Mouse (Mus musculus): ENCODE results near the gene Polr2b. TPM values are rescaled to one million over a fixed set of nuclear protein-coding genes. Genes with fewer than 3 reads are reported as not detected.

The Polr2b gene
- polyA plus RNA-seq, 1 experiment from 2014 or later, result 24.9 TPM

- Histone ChIP-seq H3K36me3 (ENCODE audit: control insufficient read depth, insufficient read depth) (peaks cover 16% of the 10 kb centered on the region), H3K4me2 (ENCODE audit: low read depth, low read length) (no peak overlapping the region)
- no peak for ATAC-seq (ENCODE audit: low read depth)
Measured at GRCm38 (mm10) chr5:77267957-77268624, 41.9 kb upstream of the Polr2b start.

GRCm38 (mm10) chr5:77269399-77269798 is 40.5 kb upstream of the Polr2b start:
- Histone ChIP-seq H3K4me3 (ENCODE audit: low read depth, low read length) (no peak overlapping the region), H3K4me1 (ENCODE audit: control insufficient read depth, low read depth, low read length) (peaks cover 7% of the 10 kb centered on the region), H3K4me2 (ENCODE audit: low read depth, low read length) (no peak overlapping the region), H3K27me3 (ENCODE audit: control insufficient read depth, insufficient read depth, low read depth, low read length) (no peaks in the 10 kb centered on the region), H3K9me3 (replicated peaks; ENCODE audit: control insufficient read depth, low read length) (0 out of 2 replicates have a peak, but pooled peaks cover 2% of the 10 kb centered on the region), H3K9ac (ENCODE audit: low read depth, low read length) (no peak overlapping the region), H3K27ac (ENCODE audit: low read length) (no peak overlapping the region), H3K36me3 (ENCODE audit: control insufficient read depth, insufficient read depth) (peaks cover 16% of the 10 kb centered on the region)
- WGBS (ENCODE audit: insufficient replicate concordance), result 74% methylated on average over 8 of the region's 8 CpGs
- no peak for ATAC-seq (ENCODE audit: low read depth)

More at GRCm38 (mm10) chr5:77267957-77268624, 41.9 kb upstream of the Polr2b start:
- H3K4me3 ChIP-seq (ENCODE audit: low read depth, low read length), result no peak overlapping the region
- no peak overlapping the region for H3K9ac ChIP-seq (ENCODE audit: low read depth, low read length)
- no peaks in the 10 kb centered on the region for H3K27me3 ChIP-seq (ENCODE audit: control insufficient read depth, insufficient read depth, low read depth, low read length)
- WGBS (ENCODE audit: insufficient replicate concordance), result 93% methylated on average over 30 of the region's 30 CpGs
- H3K4me1 ChIP-seq (ENCODE audit: control insufficient read depth, low read depth, low read length), result peaks cover 5% of the 10 kb centered on the region
- 0 out of 2 replicates have a peak, but pooled peaks cover 2% of the 10 kb centered on the region for H3K9me3 ChIP-seq (replicated peaks; ENCODE audit: control insufficient read depth, low read length)
- H3K27ac ChIP-seq (ENCODE audit: low read length), result no peak overlapping the region

GRCm38 (mm10) chr5:77273151-77273550 is 36.8 kb upstream of the Polr2b start:
- ATAC-seq (ENCODE audit: low read depth), result no peak

GRCm38 (mm10) chr5:77275950-77276349 is 34.0 kb upstream of the Polr2b start:
- Histone ChIP-seq H3K27me3 (ENCODE audit: control insufficient read depth, insufficient read depth, low read depth, low read length) (no peaks in the 10 kb centered on the region), H3K4me3 (ENCODE audit: low read depth, low read length) (no peak overlapping the region), H3K4me1 (ENCODE audit: control insufficient read depth, low read depth, low read length) (peaks cover 2% of the 10 kb centered on the region; the same call in 1 of the 2 replicates), H3K9me3 (replicated peaks; ENCODE audit: control insufficient read depth, low read length) (no peaks in the 10 kb centered on the region), H3K4me2 (ENCODE audit: low read depth, low read length) (no peak overlapping the region), H3K27ac (ENCODE audit: low read length) (no peak overlapping the region), H3K36me3 (ENCODE audit: control insufficient read depth, insufficient read depth) (peaks cover 13% of the 10 kb centered on the region), H3K9ac (ENCODE audit: low read depth, low read length) (no peak overlapping the region)
- no peak for ATAC-seq (ENCODE audit: low read depth)
- 74% methylated on average over 5 of the region's 5 CpGs for WGBS (ENCODE audit: insufficient replicate concordance)

More at GRCm38 (mm10) chr5:77273151-77273550, 36.8 kb upstream of the Polr2b start:
- H3K27ac ChIP-seq (ENCODE audit: low read length), result no peak overlapping the region
- H3K36me3 ChIP-seq (ENCODE audit: control insufficient read depth, insufficient read depth), result peaks cover 22% of the 10 kb centered on the region
- H3K9me3 ChIP-seq (replicated peaks; ENCODE audit: control insufficient read depth, low read length), result 0 out of 2 replicates have a peak, but pooled peaks cover 2% of the 10 kb centered on the region
- H3K4me3 ChIP-seq (ENCODE audit: low read depth, low read length), result no peak overlapping the region
- no peaks in the 10 kb centered on the region for H3K27me3 ChIP-seq (ENCODE audit: control insufficient read depth, insufficient read depth, low read depth, low read length)
- 49% methylated on average over 7 of the region's 7 CpGs for WGBS (ENCODE audit: insufficient replicate concordance)
- no peak overlapping the region for H3K9ac ChIP-seq (ENCODE audit: low read depth, low read length)
- H3K4me2 ChIP-seq (ENCODE audit: low read depth, low read length), result no peak overlapping the region
- H3K4me1 ChIP-seq (ENCODE audit: control insufficient read depth, low read depth, low read length), result peaks cover 2% of the 10 kb centered on the region; the same call in 1 of the 2 replicates

GRCm38 (mm10) chr5:77277204-77277603 is 32.7 kb upstream of the Polr2b start:
- Histone ChIP-seq H3K36me3 (ENCODE audit: control insufficient read depth, insufficient read depth) (peaks cover 25% of the 10 kb centered on the region), H3K4me3 (ENCODE audit: low read depth, low read length) (no peak overlapping the region), H3K9ac (ENCODE audit: low read depth, low read length) (no peak overlapping the region), H3K4me2 (ENCODE audit: low read depth, low read length) (no peak overlapping the region), H3K4me1 (ENCODE audit: control insufficient read depth, low read depth, low read length) (peaks cover 2% of the 10 kb centered on the region; the same call in 1 of the 2 replicates), H3K9me3 (replicated peaks; ENCODE audit: control insufficient read depth, low read length) (no peaks in the 10 kb centered on the region), H3K27ac (ENCODE audit: low read length) (no peak overlapping the region), H3K27me3 (ENCODE audit: control insufficient read depth, insufficient read depth, low read depth, low read length) (no peaks in the 10 kb centered on the region)
- no peak for ATAC-seq (ENCODE audit: low read depth)
- 56% methylated on average over 6 of the region's 6 CpGs for WGBS (ENCODE audit: insufficient replicate concordance)

GRCm38 (mm10) chr5:77281518-77282174 is 28.3 kb upstream of the Polr2b start:
- ATAC-seq (ENCODE audit: low read depth), result no peak
- Histone ChIP-seq H3K9ac (ENCODE audit: low read depth, low read length) (no peak overlapping the region), H3K4me2 (ENCODE audit: low read depth, low read length) (no peak overlapping the region), H3K36me3 (ENCODE audit: control insufficient read depth, insufficient read depth) (peaks cover 26% of the 10 kb centered on the region), H3K9me3 (replicated peaks; ENCODE audit: control insufficient read depth, low read length) (no peaks in the 10 kb centered on the region), H3K27ac (ENCODE audit: low read length) (no peak overlapping the region), H3K4me1 (ENCODE audit: control insufficient read depth, low read depth, low read length) (no peaks in the 10 kb centered on the region), H3K27me3 (ENCODE audit: control insufficient read depth, insufficient read depth, low read depth, low read length) (no peaks in the 10 kb centered on the region), H3K4me3 (ENCODE audit: low read depth, low read length) (no peak overlapping the region)
- 84% methylated on average over 20 of the region's 20 CpGs for WGBS (ENCODE audit: insufficient replicate concordance)

- 74% methylated on average over 9 of the region's 9 CpGs for WGBS (ENCODE audit: insufficient replicate concordance)
- Histone ChIP-seq H3K4me1 (ENCODE audit: control insufficient read depth, low read depth, low read length) (no peaks in the 10 kb centered on the region), H3K27ac (ENCODE audit: low read length) (no peak overlapping the region), H3K9ac (ENCODE audit: low read depth, low read length) (no peak overlapping the region), H3K36me3 (ENCODE audit: control insufficient read depth, insufficient read depth) (peaks cover 26% of the 10 kb centered on the region), H3K27me3 (ENCODE audit: control insufficient read depth, insufficient read depth, low read depth, low read length) (no peaks in the 10 kb centered on the region), H3K9me3 (replicated peaks; ENCODE audit: control insufficient read depth, low read length) (no peaks in the 10 kb centered on the region), H3K4me2 (ENCODE audit: low read depth, low read length) (no peak overlapping the region), H3K4me3 (ENCODE audit: low read depth, low read length) (no peak overlapping the region)
- no peak for ATAC-seq (ENCODE audit: low read depth)
Measured at GRCm38 (mm10) chr5:77282242-77282641, 27.7 kb upstream of the Polr2b start.

- Histone ChIP-seq H3K36me3 (ENCODE audit: control insufficient read depth, insufficient read depth) (peaks cover 24% of the 10 kb centered on the region), H3K4me1 (ENCODE audit: control insufficient read depth, low read depth, low read length) (no peaks in the 10 kb centered on the region), H3K4me2 (ENCODE audit: low read depth, low read length) (no peak overlapping the region), H3K9ac (ENCODE audit: low read depth, low read length) (no peak overlapping the region), H3K4me3 (ENCODE audit: low read depth, low read length) (no peak overlapping the region), H3K9me3 (replicated peaks; ENCODE audit: control insufficient read depth, low read length) (no peaks in the 10 kb centered on the region), H3K27ac (ENCODE audit: low read length) (no peak overlapping the region), H3K27me3 (ENCODE audit: control insufficient read depth, insufficient read depth, low read depth, low read length) (no peaks in the 10 kb centered on the region)
- no peak for ATAC-seq (ENCODE audit: low read depth)
- WGBS (ENCODE audit: insufficient replicate concordance), result 70% methylated on average over 7 of the region's 7 CpGs
Measured at GRCm38 (mm10) chr5:77285685-77286084, 24.3 kb upstream of the Polr2b start.

GRCm38 (mm10) chr5:77286904-77287303 is 23.0 kb upstream of the Polr2b start:
- Histone ChIP-seq H3K9ac (ENCODE audit: low read depth, low read length) (no peak overlapping the region), H3K9me3 (replicated peaks; ENCODE audit: control insufficient read depth, low read length) (no peaks in the 10 kb centered on the region), H3K36me3 (ENCODE audit: control insufficient read depth, insufficient read depth) (peaks cover 12% of the 10 kb centered on the region), H3K4me3 (ENCODE audit: low read depth, low read length) (no peak overlapping the region), H3K4me1 (ENCODE audit: control insufficient read depth, low read depth, low read length) (no peaks in the 10 kb centered on the region), H3K4me2 (ENCODE audit: low read depth, low read length) (no peak overlapping the region), H3K27ac (ENCODE audit: low read length) (no peak overlapping the region), H3K27me3 (ENCODE audit: control insufficient read depth, insufficient read depth, low read depth, low read length) (no peaks in the 10 kb centered on the region)
- ATAC-seq (ENCODE audit: low read depth), result no peak
- WGBS (ENCODE audit: insufficient replicate concordance), result 66% methylated on average over 5 of the region's 5 CpGs
